Mouse (Mus musculus) adipocyte (in vitro differentiated cells): ENCODE measurements around the gene Lrr1.
"Not testable (repeated sequence)": the region's sequence is repeated elsewhere in the genome, so short reads cannot be mapped to it uniquely, and the experiment has no call there.

ENCODE experiments used
- DNase-seq: peaks from one replicate; pipeline ENCODE4 v3.0.0-alpha.2; 2016; ENCODE audit warnings: low spot score

Lrr1 gene

DNA sequence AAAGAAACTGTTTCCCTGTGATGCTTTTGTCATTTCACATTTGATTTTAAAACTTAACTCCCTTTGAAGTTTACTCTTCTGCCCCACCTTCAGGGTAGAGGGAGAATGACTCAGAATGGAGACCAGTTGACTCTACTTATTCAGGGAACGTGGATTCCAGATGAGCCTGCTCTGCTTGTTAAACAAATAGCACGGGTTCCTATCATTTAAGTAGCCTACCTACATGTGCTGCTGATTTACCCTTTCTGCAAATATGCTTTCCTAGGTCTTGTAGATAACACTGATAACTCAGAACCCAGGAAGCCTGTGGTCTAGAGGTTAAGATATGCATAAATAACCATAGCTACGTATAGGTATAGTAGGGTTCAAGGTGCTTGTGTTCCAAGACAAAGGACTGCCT lies 3.7 kb upstream of the Lrr1 start:
- no peak for DNase-seq

DNA sequence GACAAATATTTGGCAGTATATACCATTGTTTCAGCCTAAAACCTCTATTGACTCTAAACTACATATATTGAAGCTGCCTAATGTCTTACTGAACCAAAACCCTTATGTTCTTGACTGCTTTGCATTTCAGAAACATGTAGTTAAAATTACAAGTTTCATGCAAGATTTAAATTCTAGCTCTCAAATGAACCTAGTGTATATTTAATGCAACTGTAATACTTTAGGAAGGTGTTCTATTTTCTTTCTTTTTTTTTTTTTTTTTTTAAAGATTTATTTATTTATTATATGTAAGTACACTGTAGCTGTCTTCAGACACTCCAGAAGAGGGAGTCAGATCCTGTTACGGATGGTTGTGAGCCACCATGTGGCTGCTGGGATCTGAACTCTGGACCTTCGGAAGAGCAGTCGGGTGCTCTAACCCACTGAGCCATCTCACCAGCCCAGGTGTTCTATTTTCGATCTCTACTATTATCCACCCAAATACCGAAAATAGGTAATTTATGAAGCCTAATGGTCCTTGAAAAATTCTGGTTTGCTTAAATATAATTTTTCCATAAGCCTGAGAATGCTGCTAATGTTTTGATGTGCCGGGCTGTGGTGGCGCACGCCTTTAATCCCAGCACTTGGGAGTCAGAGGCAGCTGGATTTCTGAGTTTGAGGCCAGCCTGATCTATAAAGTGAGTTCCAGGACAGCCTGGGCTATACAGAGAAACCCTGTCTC lies 1.6 kb upstream of the Lrr1 start:
- not testable (repeated sequence) for DNase-seq

DNA sequence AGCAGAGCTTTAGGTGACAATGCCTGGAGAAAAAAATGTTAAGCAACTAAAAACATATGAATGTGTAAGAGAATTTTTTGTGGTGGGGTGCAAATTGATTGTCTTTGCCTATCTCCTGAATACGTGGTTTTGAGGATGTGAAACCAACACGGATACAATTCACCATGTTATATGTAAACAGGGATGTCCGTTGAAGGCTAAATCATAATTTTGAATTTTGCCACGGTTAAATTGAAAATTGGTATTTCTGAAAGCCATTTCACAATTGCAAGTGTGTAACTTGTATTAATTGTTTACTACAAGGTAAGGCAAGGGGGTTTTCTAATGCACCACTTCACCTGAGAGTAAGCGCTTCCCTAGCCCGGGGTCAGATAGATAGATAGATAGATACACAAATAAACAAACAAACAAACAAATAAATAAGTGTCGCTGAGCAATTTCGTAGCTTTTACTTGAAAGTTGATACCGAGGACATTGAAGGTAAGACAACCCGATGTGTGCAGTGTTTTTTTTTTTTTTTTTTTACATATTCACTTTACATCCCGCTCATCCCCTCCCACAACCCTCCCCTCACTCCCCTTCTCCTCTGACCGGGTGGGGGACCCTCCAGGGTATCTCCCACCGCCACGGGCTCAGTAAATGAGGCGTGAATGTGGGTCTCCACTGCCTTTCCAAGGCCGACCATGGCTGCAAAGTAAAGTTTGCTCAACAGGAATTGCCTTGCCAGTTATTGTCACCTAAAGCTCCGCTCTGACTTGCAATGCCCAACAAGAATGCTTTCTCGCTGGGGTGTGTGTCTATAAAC lies 756 bp upstream of the Lrr1 start:
- no peak for DNase-seq

DNA sequence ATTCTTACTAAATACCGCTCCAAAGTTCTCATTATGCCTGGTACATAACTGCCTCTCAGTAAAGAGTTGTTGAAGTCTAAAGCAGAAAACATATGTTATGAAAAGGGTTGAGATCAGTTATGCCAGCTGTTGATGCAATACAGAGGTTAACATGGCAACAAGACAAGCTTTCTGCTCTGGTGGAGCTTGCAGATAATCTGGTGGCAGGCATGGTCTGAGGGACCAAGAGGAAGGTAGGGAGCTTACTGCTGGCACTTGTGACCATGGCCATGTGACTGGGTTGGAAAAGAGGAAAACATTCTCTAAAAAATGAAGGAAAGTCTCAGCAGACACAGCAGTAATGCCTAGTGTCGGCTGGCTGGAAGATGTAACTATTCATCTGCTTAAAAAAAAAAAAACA lies 2.7 kb downstream of the Lrr1 start:
- DNase-seq = no peak

DNA sequence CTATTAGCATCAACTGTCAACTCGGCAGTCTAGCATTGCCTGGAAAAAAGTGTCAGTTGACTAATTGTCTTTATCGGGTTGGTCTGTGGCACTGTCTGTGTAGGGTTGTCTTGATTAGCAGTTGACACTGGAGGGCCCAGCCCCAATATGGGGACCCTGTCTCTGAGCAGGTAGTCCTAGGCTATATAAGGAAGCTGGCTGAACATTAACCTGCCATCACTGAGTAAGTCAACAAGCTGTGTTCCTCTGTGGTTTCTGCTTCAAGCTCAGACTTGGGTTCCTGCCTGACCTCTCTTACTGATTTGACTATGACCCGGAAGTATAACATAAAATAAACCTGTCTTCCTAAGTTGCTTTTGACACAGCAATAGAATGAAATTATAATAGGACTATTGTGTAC lies 7.4 kb downstream of the Lrr1 start:
- DNase-seq = no peak

DNA sequence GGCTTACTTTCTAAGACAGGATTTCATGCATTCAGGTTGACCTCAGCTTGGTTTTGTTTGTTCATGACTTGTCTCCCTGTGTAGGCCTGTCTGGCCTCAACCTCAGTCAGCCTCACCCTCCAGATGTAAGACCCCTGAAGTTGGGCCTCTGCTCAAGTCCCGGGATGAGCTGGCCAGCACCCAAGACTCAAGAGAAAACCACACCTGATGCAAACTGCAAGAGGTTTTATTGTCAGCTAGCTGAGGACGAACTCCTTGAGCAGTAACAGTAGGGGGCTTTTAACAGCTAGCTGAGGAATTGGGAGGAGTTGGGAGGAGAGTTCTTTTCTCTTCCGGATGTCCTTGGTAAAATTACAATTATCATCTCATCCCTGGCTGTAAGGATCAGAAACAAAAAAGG lies 8.9 kb downstream of the Lrr1 start:
- DNase-seq = no peak

DNA sequence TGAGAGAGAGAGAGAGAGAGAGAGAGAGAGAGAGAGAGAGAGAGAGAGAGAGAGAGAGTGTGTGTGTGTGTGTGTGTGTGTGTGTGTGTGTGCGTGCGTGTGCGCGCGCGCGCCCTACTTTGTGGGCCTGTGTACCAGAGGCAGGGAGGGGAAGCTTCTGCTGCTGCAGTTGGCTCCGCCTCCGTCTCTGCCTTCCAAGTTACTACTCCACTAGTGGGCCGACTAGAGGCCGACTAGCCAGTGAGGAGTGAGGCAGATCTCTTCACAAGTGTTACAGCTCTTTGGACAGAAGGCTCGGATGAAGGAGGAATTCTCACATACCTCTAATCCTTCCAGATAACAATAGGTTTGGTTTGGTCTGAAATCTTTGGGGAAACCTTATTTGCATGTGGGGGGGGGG lies 10.8 kb downstream of the Lrr1 start:
- DNase-seq = no peak

DNA sequence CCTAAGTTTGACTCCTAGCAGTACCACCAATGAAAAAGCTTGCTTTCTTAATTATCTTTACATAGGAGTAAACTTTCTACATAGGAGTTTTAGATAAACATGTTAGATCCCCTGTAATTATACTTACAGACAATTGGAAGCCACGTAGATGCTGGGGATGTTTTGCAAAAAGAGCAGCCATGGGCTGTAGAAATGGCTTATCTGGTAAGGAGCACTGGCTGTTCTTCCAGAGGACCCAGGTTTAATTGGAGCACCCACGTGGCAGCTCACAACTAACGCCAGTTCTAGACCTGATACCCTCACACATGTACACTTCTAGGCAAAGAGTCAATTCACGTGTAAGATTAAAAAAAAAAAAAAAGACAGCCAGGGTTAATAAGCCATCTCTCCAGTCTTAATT lies 13.2 kb downstream of the Lrr1 start:
- no peak for DNase-seq

DNA sequence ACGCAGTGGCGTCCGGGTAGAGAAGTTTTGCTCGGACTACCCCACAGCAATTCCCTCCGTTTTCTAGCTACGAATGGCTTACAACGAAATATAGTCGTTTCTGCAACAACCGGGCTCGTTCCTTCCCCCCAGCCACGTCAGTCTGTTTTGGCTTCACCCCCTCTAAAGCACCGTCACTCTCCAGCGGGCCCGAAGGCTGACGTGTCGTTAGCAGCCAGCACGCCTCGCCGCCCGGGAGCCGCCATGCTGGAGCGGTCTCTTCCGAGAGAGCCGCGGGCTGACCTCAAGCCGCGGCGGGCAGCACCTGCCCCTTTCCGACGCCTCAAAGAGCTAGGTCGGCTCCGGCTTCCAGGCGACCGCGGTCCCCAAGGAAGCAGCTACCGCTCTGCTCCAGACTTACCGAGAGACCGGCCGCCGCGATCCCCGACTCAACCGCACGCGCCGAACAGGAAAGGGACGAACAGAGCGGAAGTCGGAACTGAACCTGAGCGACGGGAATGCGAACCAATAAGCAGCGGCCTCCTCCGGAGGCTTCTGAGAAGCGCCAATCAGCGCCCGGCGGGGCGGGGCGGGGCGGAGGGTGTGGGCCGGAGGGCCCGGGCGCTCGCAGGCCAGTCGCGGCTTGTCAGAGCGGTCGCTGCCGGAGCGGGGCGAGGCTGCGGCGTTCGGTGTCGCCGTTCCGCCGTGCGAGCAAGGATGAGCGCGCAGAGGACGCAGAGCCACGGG lies 15.1 kb downstream of the Lrr1 start, which contains the start of the genes Rpl36al and Mgat2:
TSS of gene Rpl36al (minus strand) at position 501 of the 726 bp plus-strand sequence.
TSS of gene Mgat2 (plus strand) at position 575 of the 726 bp plus-strand sequence.
- DNase-seq = peak; percentile 97

DNA sequence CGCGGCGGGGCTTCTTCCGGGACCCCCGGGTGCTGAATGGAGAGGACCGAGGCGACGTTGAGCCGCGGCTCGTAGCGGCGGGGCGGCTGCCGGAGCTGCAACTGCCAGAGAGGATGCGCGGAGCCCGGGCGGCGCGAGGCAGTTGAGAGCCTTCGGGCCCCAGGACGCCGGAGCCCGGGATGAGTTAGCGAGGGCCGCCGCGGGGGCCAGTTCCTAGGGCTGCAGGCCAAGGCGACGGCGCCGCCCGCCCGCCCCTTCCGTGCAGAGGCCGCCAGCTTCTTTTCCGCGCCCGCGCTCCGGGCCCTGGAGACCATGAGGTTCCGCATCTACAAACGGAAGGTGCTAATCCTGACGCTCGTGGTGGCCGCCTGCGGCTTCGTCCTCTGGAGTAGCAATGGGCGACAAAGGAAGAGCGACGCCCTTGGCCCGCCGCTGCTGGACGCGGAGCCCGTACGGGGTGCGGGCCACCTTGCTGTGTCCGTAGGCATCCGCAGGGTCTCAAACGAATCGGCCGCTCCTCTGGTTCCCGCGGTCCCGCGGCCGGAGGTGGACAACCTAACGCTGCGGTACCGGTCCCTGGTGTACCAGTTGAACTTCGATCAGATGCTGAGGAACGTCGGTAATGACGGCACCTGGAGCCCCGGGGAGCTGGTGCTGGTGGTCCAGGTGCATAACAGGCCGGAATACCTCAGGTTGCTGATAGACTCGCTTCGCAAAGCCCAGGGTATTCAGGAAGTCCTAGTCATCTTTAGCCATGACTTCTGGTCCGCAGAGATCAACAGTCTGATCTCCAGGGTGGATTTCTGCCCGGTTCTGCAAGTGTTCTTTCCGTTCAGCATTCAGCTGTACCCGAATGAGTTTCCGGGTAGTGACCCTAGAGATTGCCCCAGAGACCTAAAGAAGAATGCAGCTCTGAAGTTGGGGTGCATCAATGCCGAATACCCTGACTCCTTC lies 16.0 kb downstream of the Lrr1 start:
- DNase-seq = peak; percentile 38

DNA sequence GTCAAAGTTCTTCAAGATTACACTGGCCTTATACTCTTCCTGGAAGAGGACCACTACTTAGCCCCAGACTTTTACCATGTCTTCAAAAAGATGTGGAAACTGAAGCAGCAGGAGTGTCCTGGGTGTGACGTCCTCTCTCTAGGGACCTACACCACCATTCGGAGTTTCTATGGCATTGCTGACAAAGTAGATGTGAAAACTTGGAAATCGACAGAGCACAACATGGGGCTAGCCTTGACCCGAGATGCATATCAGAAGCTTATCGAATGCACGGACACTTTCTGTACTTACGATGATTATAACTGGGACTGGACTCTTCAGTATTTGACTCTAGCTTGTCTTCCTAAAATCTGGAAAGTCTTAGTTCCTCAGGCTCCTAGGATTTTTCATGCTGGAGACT lies 16.8 kb downstream of the Lrr1 start:
- no peak for DNase-seq

DNA sequence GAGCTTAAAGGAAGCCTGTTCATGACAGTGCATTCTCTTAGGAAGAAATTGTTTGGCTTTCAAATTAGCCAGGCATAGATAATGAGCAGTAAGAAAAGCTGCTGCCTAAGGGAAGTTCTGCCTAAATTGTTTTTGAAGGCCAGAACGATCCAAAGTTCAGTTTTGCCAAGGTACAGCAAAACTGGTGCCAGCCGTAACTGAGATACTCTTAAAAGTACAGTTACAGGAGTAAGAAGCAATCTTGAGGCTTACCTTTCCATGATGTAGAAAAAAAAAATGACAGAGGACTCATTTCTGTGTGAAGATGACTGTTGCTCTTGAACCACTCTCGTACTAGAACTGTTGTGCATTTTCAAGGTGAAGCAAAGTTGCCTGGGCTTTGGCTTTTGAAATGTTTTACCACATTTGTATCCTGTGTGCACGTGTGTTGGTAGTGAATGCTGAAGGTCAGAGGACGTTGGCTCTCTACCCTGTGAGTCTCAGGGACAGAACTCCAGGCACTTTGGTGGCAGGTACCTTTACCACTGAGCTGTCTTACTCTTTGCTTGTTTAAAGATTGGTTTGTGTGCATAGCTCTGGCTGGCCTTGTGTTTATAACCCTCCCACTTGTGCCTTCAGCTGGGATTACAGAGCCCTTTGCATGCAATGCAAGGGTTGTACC lies 18.3 kb downstream of the Lrr1 start:
- no peak for DNase-seq

DNA sequence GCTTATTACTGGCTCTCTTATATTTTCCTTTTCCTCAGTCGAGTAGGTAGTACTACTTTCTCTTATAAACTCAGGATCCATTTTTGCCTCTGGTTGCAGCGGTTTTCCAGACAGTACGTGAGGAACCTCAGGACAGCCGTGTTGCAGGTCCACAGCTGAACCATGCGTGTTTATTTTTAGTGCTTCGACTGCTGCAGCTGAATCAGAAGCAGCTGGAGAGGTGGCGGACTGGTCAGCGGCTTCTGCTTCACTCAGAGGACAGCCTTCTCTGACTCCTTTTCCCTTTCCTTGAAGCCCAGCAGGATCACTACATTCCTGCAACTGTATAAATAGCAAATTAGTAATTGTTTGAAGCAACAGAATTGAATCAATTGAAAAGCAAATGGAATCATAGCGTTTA lies 21.5 kb downstream of the Lrr1 start:
- no peak for DNase-seq

DNA sequence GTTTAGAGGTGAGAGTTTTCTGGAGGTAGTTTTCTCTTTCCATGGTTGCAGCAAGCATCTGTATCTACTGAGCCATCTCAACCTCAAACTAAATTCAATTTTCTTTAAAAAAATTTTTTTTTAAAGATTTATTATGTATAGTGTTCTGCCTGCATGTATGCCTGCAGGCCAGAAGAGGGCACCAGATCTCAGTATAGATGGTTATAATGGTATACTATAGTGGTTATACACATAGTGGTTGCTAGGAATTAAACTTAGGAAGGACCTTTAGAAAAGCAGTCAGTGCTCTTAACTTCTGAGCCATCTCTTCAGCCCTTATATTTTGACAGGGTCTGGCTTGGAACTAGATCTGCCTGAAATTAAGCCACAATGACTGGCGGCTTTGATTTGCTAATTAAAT lies 21.9 kb downstream of the Lrr1 start:
- DNase-seq = no peak

DNA sequence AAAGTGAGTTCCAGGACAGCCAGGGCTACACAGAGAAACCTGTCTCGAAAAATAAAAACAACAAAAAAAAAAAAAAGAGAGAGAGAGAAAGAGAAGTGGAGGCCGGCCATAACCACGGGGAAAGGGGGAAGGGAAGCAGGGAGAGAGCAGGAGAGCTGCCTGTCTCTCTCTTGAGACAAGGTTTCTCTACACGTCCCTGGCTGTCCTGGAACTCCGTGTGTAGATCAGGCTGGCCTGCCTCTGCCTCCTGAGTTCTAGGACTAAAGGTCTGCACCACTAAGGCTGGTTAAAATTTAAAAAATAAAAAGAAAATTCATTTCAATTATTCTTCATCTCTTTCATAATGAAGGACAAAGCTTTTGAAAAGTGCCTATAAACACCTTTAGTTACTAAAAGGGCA lies 22.8 kb downstream of the Lrr1 start:
- DNase-seq = no peak

DNA sequence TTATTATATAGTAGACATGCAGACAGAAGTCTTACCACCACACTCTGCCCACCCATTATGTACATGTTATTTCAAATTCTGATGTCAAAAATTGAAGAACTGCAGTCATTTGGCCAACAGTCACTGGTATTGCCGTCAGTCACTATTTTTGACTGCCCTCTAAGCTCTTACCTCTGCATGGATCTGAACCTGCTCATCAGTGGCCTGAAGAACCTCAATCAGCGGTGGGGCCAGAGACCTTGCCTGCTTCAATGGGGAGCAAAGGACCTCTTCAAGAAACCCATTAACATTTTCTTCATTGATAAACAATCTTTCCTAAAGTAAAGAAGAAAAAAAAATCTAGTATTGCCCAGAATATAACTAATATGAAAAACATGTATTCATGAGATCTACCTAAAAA lies 24.0 kb downstream of the Lrr1 start:
- no peak for DNase-seq

DNA sequence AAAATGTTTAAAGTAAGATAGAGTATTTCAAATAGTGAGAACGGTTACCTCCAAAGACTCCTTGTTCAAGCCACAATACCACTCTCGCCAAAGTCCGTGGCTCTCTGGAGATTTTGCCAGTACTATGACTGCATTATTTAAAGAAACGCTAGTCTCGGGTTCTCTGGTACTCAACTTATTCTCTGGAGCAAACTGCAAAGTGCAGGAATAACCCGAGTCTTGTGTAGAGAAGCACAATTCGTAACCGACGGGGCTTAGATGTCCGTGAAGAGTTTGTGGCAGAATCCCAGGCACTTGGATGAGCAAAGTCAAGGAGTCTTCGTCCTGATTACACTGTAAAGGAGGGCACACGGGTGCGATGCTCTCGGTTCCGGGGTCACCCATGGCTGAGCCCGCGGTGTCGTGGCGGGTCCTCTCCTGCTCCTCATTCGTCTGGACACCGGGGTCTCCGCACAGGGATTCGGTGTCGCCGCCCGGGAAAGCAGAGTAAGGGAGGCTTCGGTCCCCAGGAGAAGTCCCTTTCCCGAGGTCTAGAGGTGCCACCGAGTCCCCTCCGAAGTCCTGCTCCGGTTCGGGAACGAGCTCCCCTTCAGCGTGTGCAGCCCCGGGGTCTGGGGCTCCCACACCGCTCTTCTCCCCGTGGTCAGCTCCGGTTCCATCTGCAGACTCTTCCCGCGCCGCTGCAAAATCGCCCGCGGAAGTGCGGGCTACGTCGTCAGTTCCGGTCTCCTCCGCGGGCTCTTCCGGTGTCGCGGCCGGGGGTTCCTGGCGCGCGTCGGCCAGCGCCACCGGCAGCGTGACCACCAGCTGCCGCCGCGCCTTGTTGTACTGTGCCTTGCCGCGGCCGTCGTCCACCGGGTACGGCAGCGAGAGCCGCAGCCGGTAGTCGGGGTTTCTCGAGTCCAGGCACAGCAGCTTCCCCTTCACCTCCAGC lies 28.1 kb downstream of the Lrr1 start, which contains the start of gene Gm49383:
TSS of gene Gm49383 (minus strand) at position 661 of the 934 bp plus-strand sequence.
- peak; percentile 71 for DNase-seq

DNA sequence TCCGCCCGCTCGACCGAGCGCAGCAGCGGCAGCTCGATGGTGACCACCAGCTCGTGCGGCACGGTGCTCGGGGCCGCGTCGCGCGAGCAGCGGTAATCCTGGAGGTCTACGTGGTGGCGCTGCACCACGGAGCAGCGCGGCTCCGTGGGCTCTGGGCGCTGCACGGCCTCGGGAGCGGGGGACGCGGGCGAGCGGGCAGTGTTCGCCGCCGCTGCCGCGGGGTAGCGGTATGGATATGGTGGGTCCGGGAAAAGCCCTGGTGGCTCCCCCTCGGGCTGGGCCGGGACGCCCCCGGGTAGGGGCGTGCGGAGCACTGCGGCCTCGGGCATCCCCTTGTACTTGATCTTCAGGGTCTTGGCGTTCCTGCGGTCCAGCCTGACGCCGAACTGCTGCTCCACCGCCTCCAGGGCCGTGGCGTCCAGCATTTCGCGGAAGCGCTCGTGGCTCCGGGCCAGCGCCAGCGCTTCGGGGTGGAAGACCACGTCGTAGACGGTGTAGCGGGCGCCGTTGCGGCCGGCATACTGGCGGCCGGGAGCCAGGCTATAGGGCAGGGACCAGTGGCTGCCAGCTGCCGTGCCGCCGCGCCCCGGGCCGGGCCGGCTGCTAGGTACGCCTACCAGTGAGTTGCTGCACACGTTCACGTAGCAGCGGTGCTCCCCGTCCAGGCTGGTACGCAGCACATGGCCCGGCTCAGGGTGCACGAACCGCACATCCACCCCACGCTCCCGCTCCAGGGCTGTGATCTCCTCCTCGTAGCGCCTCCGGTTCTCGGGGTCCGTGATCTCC lies 29.0 kb downstream of the Lrr1 start:
- DNase-seq = peak; percentile 43

DNA sequence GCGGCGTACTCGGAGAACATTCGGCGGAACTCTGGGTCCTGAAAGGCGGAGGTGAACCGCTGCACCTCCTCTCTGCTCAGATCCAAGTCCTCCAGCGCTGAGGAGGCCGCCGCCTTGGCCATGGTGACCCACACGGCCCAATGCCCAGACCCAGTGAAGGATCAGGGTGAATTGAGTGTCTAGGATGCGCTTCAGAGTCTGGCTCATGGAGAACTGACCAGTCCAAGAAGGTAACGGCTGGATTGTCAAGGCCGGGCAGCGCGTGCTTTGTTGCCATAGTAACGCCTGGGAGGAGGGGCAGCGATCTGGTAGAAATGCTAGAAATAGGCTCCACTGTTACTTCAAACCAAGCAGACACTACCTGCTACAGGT lies 29.5 kb downstream of the Lrr1 start, which contains the start of gene Dnaaf2:
TSS of gene Dnaaf2 (minus strand) at position 266 of the 372 bp plus-strand sequence.
- DNase-seq = peak; percentile 70
